Mouse (Mus musculus) heart, adult 2 months (tissue): ENCODE results near the gene Magi2.

Experiments
- CTCF ChIP-seq: fragments of 200-600 bp; IDR thresholded peaks from 2 replicates; pipeline ENCODE4 v1.8.1; 2022; ENCODE audit warnings: antibody characterized with exemption, mild to moderate bottlenecking, moderate library complexity
- EP300 ChIP-seq: fragments of 200-500 bp; IDR thresholded peaks from 2 replicates; pipeline ENCODE4 v1.6.1; 2011; ENCODE audit warnings: low read depth, low read length, control low read depth; ENCODE audit not compliant: insufficient read depth
- POLR2A ChIP-seq: fragments of 200-500 bp; IDR thresholded peaks from 2 replicates; pipeline ENCODE4 v1.6.1; 2011; ENCODE audit warnings: mild to moderate bottlenecking, low read depth, low read length, control low read depth; ENCODE audit not compliant: insufficient read depth

- TF ChIP-seq POLR2A (no peak), EP300 (no peak), CTCF (no peak)
Measured at GRCm38 (mm10) chr5:20241523-20241922, 1014.7 kb downstream of the Magi2 start.
